Mouse (Mus musculus) MEL (cell line): ENCODE measurements at regions not wholly inside any gene's neighbourhood (a gene's known extent, or its start where the extent isn't known, plus 50 kb on each side); places are given as distances from the start of the nearest gene placed in this dataset.
A peak's percentile ranks its signal among the peaks of the same experiment; 100 is the strongest.

Experiments
- CTCF ChIP-seq, 3 experiments: IDR thresholded peaks in 2 of 3; conservative IDR thresholded peaks in 1 of 3; 2 replicates each; pipeline ENCODE4 v1.5.1; 2011 to 2012; ENCODE audit warnings: low read length in 3 of 3, low read depth in 2 of 3, mild to moderate bottlenecking in 2 of 3, improper control_type of control experiment in 1 of 3, inconsistent platforms in 1 of 3, mixed read lengths in 1 of 3, moderate library complexity in 1 of 3; ENCODE audit not compliant: control insufficient read depth in 1 of 3, insufficient read depth in 1 of 3, poor library complexity in 1 of 3, severe bottlenecking in 1 of 3
- EP300 ChIP-seq, 2 experiments: IDR thresholded peaks; 2 replicates each; pipeline ENCODE4 v1.6.1; 2011; ENCODE audit warnings: improper control_type of control experiment in 2 of 2, low read length in 2 of 2, low read depth in 1 of 2, mild to moderate bottlenecking in 1 of 2
- HCFC1 ChIP-seq: IDR thresholded peaks from 2 replicates; pipeline ENCODE4 v1.6.1; 2012; ENCODE audit warnings: low read depth, mild to moderate bottlenecking, inconsistent platforms, low read length, improper control_type of control experiment, moderate library complexity
- POLR2A ChIP-seq, 2 experiments: IDR thresholded peaks; 2 replicates each; pipeline ENCODE4 v1.6.1; 2011 to 2012; ENCODE audit warnings: low read length in 2 of 2, mild to moderate bottlenecking in 2 of 2, control low read depth in 1 of 2, improper control_type of control experiment in 1 of 2, low read depth in 1 of 2, moderate library complexity in 1 of 2; ENCODE audit not compliant: control insufficient read depth in 1 of 2, insufficient read depth in 1 of 2, poor library complexity in 1 of 2
- RAD21 ChIP-seq: IDR thresholded peaks from 2 replicates; pipeline ENCODE4 v1.6.1; 2011; ENCODE audit warnings: mild to moderate bottlenecking, low read depth, low read length, improper control_type of control experiment
- RCOR1 ChIP-seq: IDR thresholded peaks from 2 replicates; pipeline ENCODE4 v1.6.1; 2012; ENCODE audit warnings: low read depth, mild to moderate bottlenecking, inconsistent platforms, low read length, improper control_type of control experiment
- TBP ChIP-seq: IDR thresholded peaks from 2 replicates; pipeline ENCODE4 v1.8.0; 2011; ENCODE audit warnings: low read depth, low read length, improper control_type of control experiment
- ZC3H11A ChIP-seq: IDR thresholded peaks from 2 replicates; pipeline ENCODE4 v1.6.1; 2012; ENCODE audit warnings: low read depth, mild to moderate bottlenecking, inconsistent platforms, low read length, improper control_type of control experiment

GRCm38 (mm10) chr12:77780885-77781698 is 412.9 kb upstream of the Gm6657 start:
- TF ChIP-seq RAD21 (peak; percentile 87), TBP (no peak), EP300 (IDR thresholded peaks at IDR 0.05; ENCODE audit: low read depth in 1 of 2, low read length in 2 of 2) (no peak), CTCF (IDR thresholded peaks at IDR 0.05 in 2 of 3, conservative IDR thresholded peaks at IDR 0.05 in 1 of 3; ENCODE audit: control insufficient read depth in 1 of 3, insufficient read depth in 1 of 3, low read depth in 2 of 3, low read length in 3 of 3, poor library complexity in 1 of 3, severe bottlenecking in 1 of 3) (peak; percentile 89 to 99 (median 89)), POLR2A (IDR thresholded peaks at IDR 0.05; ENCODE audit: control insufficient read depth in 1 of 2, insufficient read depth in 1 of 2, low read depth in 1 of 2, low read length in 2 of 2, poor library complexity in 1 of 2) (no peak), ZC3H11A (peak; percentile 76), RCOR1 (0 out of 2 replicates have a peak, but pooled peaks have one; percentile 2), HCFC1 (no peak)
